Mouse (Mus musculus) limb, embryonic 11.5 days (tissue): ENCODE results near the gene Svop. TPM values are rescaled to one million over a fixed set of nuclear protein-coding genes. Genes with fewer than 3 reads are reported as not detected.
A peak's percentile ranks its signal among the peaks of the same experiment; 100 is the strongest.

Experiments used
- ATAC-seq: fragments of 200-750 bp; cut with Nextera tagmentation; 2 replicates; pipeline ENCODE4 v1.8.0; 2017; ENCODE audit warnings: low read depth; ENCODE audit not compliant: insufficient number of reproducible peaks, low FRiP score, low TSS enrichment
- DNase-seq: peaks from one replicate; pipeline ENCODE4 v3.0.0-alpha.2; 2015; ENCODE audit warnings: low spot score
- H3K27ac ChIP-seq: fragments of 300-500 bp; sonication (generic); replicated peaks from 2 replicates; pipeline ENCODE4 v1.5.1; 2014; ENCODE audit warnings: low read depth, mild to moderate bottlenecking, low read length
- H3K27me3 ChIP-seq: fragments of 300-500 bp; sonication (generic); 2 replicates; pipeline ENCODE4 v1.6.1; 2014; ENCODE audit warnings: mild to moderate bottlenecking, low read length, mixed read lengths; ENCODE audit not compliant: control insufficient read depth, insufficient read depth
- H3K36me3 ChIP-seq: fragments of 300-500 bp; sonication (generic); 2 replicates; pipeline ENCODE4 v1.6.1; 2014; ENCODE audit warnings: mild to moderate bottlenecking, low read length, moderate library complexity, mixed read lengths; ENCODE audit not compliant: control insufficient read depth, insufficient read depth
- H3K4me1 ChIP-seq: fragments of 300-500 bp; sonication (generic); 2 replicates; pipeline ENCODE4 v1.6.1; 2014; ENCODE audit warnings: low read length, mixed read lengths; ENCODE audit not compliant: control insufficient read depth, insufficient read depth
- H3K4me2 ChIP-seq: fragments of 300-500 bp; sonication (generic); 2 replicates; pipeline ENCODE4 v1.6.1; 2014; ENCODE audit warnings: low read depth, mild to moderate bottlenecking, moderate library complexity; ENCODE audit not compliant: severe bottlenecking
- H3K4me3 ChIP-seq: fragments of 300-500 bp; sonication (generic); 2 replicates; pipeline ENCODE4 v1.5.1; 2014; ENCODE audit warnings: low read depth, low read length
- H3K9ac ChIP-seq: fragments of 300-500 bp; sonication (generic); 2 replicates; pipeline ENCODE4 v1.6.1; 2014; ENCODE audit warnings: mild to moderate bottlenecking, low read length
- H3K9me3 ChIP-seq: fragments of 300-500 bp; sonication (generic); 2 replicates; pipeline ENCODE4 v1.6.1; 2016; ENCODE audit warnings: low read length; ENCODE audit not compliant: control insufficient read depth
- WGBS: fragments of 180-500 bp; shearing (Covaris S2); extraction: QIAGEN DNeasy Blood & Tissue Kit; methylation state at CpG from one replicate; pipeline ENCODE4 v1.1.7; 2014; 5-methylcytosine and 5-hydroxymethylcytosine counted together
- polyA plus RNA-seq: library from polyadenylated mRNA; unstranded; fragments of >200 nt; fragmentation: Nextera tagmentation; extraction: Ambion mirVana; gene quantifications from 2 replicates; pipeline ENCODE4 v1.2.1, GENCODE M21; 2014

The Svop gene
- 0.24 TPM in 1 of 2 replicates, not detected in the other for polyA plus RNA-seq

DNA sequence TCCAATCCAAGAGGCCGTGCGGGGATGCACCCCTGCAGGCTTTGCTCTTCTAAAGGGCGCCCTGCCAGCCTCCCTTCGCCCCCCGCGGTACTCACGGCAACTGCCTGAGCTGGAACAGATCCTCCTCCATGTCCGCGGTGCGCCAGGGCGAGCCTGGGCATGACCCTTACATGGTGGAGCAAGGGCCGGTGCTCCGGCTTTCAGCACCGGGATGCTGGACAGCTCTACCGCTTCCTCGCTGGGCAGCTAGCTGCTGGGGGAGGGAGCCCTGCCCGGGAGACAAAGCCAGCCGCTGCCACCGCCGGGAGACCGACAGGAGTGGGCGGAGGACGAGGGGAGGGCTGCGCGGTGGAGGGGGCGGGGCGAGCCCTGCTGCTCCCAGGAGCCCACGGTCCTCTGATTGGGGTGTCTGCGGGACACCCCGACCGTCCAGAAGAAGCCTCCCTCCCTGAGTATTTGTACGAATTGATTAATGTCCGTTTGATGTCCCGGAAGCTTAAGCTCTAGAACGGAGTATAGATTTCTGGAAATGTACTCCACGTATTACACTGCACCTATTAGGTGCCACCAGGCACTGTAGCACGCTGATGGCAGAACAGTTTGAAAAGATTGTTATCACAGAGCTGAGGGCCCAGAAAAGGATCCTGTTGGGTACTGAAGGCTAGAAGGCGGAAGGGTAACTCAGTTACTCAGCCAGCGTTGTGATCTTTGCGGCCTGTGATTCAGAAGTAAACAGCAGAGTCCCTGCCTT, at the start of gene Svop:
Svop (minus strand) TSS at position 514 of the 751 bp plus-strand sequence.
- H3K27me3 ChIP-seq = no peaks in the 10 kb centered on the region; the same call in 1 of the 2 replicates
- H3K9ac ChIP-seq = no peak within 1 kb of the TSS
- DNase-seq = peak; percentile 92
- WGBS = 2% methylated on average over 39 of the region's 40 CpGs
- H3K4me2 ChIP-seq = peak within 1 kb of the TSS; percentile 44
- H3K4me1 ChIP-seq = no peaks in the 10 kb centered on the region; the same call in 1 of the 2 replicates
- ATAC-seq = no peak
- peak within 1 kb of the TSS; percentile 11; the same call in 1 of the 2 replicates for H3K4me3 ChIP-seq
- no peaks in the 10 kb centered on the region for H3K36me3 ChIP-seq
- H3K27ac ChIP-seq = no peak within 1 kb of the TSS
- H3K9me3 ChIP-seq = no peaks in the 10 kb centered on the region

- H3K27me3 ChIP-seq = no peaks in the 10 kb centered on the region
- no peak overlapping the region for H3K4me3 ChIP-seq
- DNase-seq = no peak
- ATAC-seq = no peak
- no peaks in the 10 kb centered on the region for H3K9me3 ChIP-seq
- H3K4me2 ChIP-seq = no peak overlapping the region
- H3K9ac ChIP-seq = no peak overlapping the region
- H3K4me1 ChIP-seq = no peaks in the 10 kb centered on the region
- peaks cover 2% of the 10 kb centered on the region for H3K36me3 ChIP-seq
- WGBS = 65% methylated on average over 9 of the region's 9 CpGs
- H3K27ac ChIP-seq = no peak overlapping the region
Measured at GRCm38 (mm10) chr5:114139175-114139574, 47.8 kb upstream of the Svop start.

DNA sequence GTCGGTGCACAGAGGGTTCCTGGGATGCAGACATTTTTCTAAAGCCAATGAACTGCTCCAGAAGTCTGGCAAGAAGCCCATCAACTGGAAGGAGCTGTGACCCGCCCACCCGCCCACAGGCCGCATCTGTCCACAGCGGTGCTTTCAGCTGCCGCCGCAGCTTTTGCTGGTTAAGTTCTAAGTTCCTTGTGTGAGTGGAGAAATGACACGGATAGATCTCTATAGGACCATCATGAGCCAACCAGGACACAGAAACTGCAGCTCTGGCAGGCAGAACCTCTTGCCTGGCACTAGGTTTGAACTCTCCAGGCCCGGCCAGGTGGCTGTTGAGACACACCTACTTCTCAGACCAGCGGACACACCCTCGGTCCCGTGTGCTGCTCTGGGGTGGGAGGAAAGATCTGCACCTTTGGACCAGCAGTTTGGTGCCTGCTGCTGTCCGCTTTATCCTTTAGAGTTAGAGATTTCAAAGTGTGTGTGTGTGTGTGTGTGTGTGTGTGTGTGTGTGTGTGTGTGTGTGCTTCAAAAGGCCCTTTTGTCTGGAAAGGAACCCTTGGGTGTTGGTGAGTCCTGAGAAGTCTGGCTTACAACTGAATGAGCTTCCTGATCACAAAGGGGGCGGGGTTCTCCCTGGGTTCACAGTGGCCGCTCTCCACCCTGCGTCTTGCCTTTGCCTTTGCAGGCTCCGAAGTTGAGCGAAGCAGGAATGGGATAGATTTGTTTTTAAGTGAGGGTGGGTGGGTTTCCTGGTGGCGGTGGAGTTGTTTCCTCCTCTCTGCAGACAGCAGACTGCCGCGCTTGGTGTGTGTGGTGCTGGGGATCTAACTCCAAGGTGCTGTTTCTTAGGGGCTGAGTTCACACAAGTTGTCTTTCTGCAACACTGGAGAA, 47.2 kb upstream of the Svop start:
- no peak overlapping the region for H3K27ac ChIP-seq
- H3K27me3 ChIP-seq = no peaks in the 10 kb centered on the region
- no peaks in the 10 kb centered on the region for H3K4me1 ChIP-seq
- no peak overlapping the region for H3K9ac ChIP-seq
- H3K4me3 ChIP-seq = no peak overlapping the region
- DNase-seq (no peak), ATAC-seq (no peak)
- no peaks in the 10 kb centered on the region for H3K9me3 ChIP-seq
- H3K4me2 ChIP-seq = no peak overlapping the region
- H3K36me3 ChIP-seq = peaks cover 2% of the 10 kb centered on the region
- WGBS = 80% methylated on average over 21 of the region's 21 CpGs

DNA sequence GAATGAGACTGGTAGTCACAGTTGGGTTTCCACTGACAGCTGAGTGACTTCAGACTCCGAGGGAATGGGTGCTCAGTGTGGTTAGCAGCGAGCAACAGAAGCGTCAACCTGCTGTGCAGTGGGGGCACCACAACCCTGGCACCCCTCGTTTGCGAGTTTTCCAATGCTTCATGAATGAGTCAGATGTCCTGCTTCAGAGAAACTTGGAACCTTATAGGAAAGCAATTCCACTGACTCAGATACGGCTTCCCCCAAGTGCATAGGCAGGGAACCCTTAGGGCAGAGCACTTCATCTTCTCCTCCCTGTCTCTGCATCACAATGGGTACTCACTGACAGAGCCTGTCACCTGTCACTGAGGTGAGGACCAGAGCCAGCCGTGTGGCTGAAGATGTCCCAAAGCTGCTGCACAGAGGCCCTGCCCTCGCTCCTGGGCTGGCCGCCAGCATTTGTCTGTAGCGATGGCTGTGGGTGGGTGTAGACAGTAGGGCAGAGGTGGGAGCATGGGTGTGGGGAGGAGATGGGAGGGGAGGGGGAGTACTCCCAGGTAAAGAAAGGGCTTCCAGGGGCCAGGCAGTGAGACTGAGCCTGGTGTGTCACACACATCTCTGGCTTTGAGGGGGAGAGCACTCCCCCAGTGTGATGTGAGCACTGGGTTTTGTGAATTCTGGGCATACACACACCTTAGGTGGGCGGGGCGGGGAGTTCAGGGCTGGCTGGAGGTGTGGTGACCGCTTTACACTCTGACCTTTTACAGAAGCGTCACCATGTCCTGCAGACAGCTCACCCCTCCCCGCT, 46.3 kb upstream of the Svop start:
- no peak overlapping the region for H3K4me3 ChIP-seq
- H3K4me1 ChIP-seq = peaks cover under 1% of the 10 kb centered on the region; the same call in 1 of the 2 replicates
- DNase-seq (no peak), ATAC-seq (no peak)
- H3K36me3 ChIP-seq = peaks cover 2% of the 10 kb centered on the region
- no peak overlapping the region for H3K9ac ChIP-seq
- H3K9me3 ChIP-seq = no peaks in the 10 kb centered on the region
- no peak overlapping the region for H3K4me2 ChIP-seq
- H3K27me3 ChIP-seq = no peaks in the 10 kb centered on the region
- WGBS = 89% methylated on average over 15 of the region's 15 CpGs
- H3K27ac ChIP-seq = no peak overlapping the region

DNA sequence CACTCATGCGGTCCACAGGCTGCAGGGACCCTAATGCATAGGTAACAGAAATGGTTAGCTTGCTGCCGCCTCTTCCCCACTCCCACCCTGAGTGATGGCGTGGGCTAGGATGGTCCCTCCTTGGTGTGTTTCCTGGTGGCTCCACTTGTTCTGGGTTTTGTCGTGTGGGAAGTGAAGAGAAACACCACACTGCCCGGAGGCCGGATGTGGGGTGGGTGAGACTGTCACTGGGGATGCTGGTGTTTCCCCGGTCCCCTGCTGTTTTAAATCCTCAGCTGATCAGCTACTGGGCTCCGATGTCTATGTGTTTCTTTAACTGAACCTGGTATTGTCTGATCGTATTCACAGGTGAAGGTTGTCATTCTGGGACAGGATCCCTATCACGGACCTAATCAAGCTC, 44.1 kb upstream of the Svop start:
- Histone ChIP-seq H3K4me1 (peaks cover 10% of the 10 kb centered on the region), H3K9me3 (no peaks in the 10 kb centered on the region), H3K4me2 (no peak overlapping the region), H3K4me3 (no peak overlapping the region), H3K27ac (no peak overlapping the region), H3K27me3 (no peaks in the 10 kb centered on the region), H3K9ac (no peak overlapping the region), H3K36me3 (peaks cover 2% of the 10 kb centered on the region)
- DNase-seq (no peak), ATAC-seq (no peak)
- 86% methylated on average over 10 of the region's 10 CpGs for WGBS

DNA sequence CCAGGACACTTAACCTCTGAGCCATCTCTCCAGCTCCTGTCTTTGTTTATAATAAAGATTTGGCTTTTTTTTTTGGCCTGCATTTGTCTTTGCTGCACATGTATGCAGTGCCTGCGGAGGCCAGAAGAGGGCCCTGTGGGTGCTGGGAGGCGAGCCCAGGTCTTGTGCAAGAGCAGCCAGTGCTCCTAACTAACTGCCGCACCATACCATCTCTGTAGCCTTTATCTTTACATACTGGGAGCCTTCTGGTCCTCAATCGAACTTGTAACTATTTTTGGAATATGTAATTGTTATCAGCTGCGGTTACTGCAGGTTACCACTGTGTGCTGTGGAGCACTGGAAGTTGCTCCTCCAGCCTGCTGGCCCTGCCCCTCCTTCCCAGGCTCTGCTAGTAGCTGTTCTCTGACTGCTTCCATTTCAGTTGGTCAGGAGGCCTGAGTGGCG, 42.7 kb upstream of the Svop start:
- peak; percentile 43 for DNase-seq
- Histone ChIP-seq H3K4me3 (no peak overlapping the region), H3K27me3 (no peaks in the 10 kb centered on the region), H3K27ac (no peak overlapping the region), H3K9me3 (no peaks in the 10 kb centered on the region), H3K4me1 (peaks cover 10% of the 10 kb centered on the region), H3K4me2 (no peak overlapping the region), H3K9ac (no peak overlapping the region), H3K36me3 (peaks cover 2% of the 10 kb centered on the region)
- 74% methylated on average over 6 of the region's 6 CpGs for WGBS
- ATAC-seq = no peak

- H3K4me2 ChIP-seq = no peak overlapping the region
- ATAC-seq = no peak
- 84% methylated on average over 6 of the region's 6 CpGs for WGBS
Measured at GRCm38 (mm10) chr5:114132841-114133240, 41.5 kb upstream of the Svop start.

DNA sequence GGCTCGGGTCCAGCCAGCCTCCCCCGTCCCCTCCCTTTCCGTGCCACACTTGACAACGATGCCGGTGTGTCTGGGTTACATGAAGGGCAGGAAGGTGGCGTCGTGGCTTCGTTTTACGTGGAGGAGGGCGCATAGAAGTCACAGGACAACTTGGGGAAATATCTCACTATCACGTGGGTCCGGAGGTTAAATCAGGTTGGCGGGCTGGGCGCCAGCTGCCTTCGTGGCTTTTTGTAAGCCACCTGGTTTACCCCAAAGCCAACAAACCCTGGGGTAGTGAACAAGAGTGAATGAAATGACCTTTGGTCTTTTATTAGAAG, 40.1 kb upstream of the Svop start:
- 0% methylated on average over 15 of the region's 15 CpGs for WGBS
- no peak for DNase-seq
- peaks cover 10% of the 10 kb centered on the region for H3K4me1 ChIP-seq

More at GRCm38 (mm10) chr5:114132841-114133240, 41.5 kb upstream of the Svop start:
- Histone ChIP-seq H3K27me3 (no peaks in the 10 kb centered on the region), H3K36me3 (peaks cover 2% of the 10 kb centered on the region; the same call in 1 of the 2 replicates), H3K27ac (no peak overlapping the region), H3K4me1 (peaks cover 10% of the 10 kb centered on the region), H3K4me3 (no peak overlapping the region), H3K9ac (no peak overlapping the region), H3K9me3 (no peaks in the 10 kb centered on the region)
- no peak for DNase-seq

More for the DNA sequence above, 40.1 kb upstream of the Svop start:
- H3K9ac ChIP-seq = peak overlapping the region; percentile 70
- H3K27me3 ChIP-seq = no peaks in the 10 kb centered on the region
- H3K4me3 ChIP-seq = peak overlapping the region; percentile 71
- 0 out of 2 replicates have a peak overlapping the region, but pooled peaks have one; percentile 30 for H3K27ac ChIP-seq
- H3K9me3 ChIP-seq = no peaks in the 10 kb centered on the region
- no peak for ATAC-seq
- no peaks in the 10 kb centered on the region for H3K36me3 ChIP-seq
- peak overlapping the region; percentile 84 for H3K4me2 ChIP-seq
